Mouse (Mus musculus) hindbrain, embryonic 15.5 days (tissue): Measurements from ENCODE around the gene Glipr1. TPM values are rescaled to one million over a fixed set of nuclear protein-coding genes. Genes with fewer than 3 reads are reported as not detected.

Experiments
- ATAC-seq: fragments of 200-750 bp; cut with Nextera tagmentation; 2 replicates; pipeline ENCODE4 v1.8.0; 2017; ENCODE audit warnings: low read depth, moderate number of reproducible peaks, moderate TSS enrichment; ENCODE audit not compliant: low FRiP score
- H3K27ac ChIP-seq: fragments of 300-500 bp; sonication (generic); replicated peaks from 2 replicates; pipeline ENCODE4 v1.5.1; 2015; ENCODE audit warnings: mild to moderate bottlenecking, inconsistent platforms
- H3K27me3 ChIP-seq: fragments of 300-500 bp; sonication (generic); 2 replicates; pipeline ENCODE4 v1.6.1; 2015; ENCODE audit warnings: control low read depth, inconsistent platforms
- H3K36me3 ChIP-seq: fragments of 300-500 bp; sonication (generic); 2 replicates; pipeline ENCODE4 v1.6.1; 2015; ENCODE audit warnings: control low read depth, inconsistent platforms
- H3K4me1 ChIP-seq: fragments of 300-500 bp; sonication (generic); replicated peaks from 2 replicates; pipeline ENCODE4 v1.6.1; 2015; ENCODE audit warnings: control low read depth, inconsistent platforms
- H3K4me2 ChIP-seq: fragments of 300-500 bp; sonication (generic); 2 replicates; pipeline ENCODE4 v1.6.1; 2015; ENCODE audit warnings: moderate library complexity, mild to moderate bottlenecking, inconsistent platforms
- H3K4me3 ChIP-seq: fragments of 300-500 bp; sonication (generic); 2 replicates; pipeline ENCODE4 v1.5.1; 2015; ENCODE audit warnings: mild to moderate bottlenecking, inconsistent platforms
- H3K9ac ChIP-seq: fragments of 300-500 bp; sonication (generic); 2 replicates; pipeline ENCODE4 v1.6.1; 2015; ENCODE audit warnings: inconsistent platforms
- H3K9me3 ChIP-seq: fragments of 300-500 bp; sonication (generic); 2 replicates; pipeline ENCODE4 v1.6.1; 2016; ENCODE audit warnings: control low read depth, inconsistent platforms
- WGBS: fragments of 180-500 bp; shearing (Covaris S2); methylation state at CpG from one replicate; pipeline ENCODE4 v1.1.7; 2015; 5-methylcytosine and 5-hydroxymethylcytosine counted together
- polyA plus RNA-seq: library from polyadenylated mRNA; unstranded; fragments of >200 nt; fragmentation: Nextera tagmentation; extraction: Ambion mirVana; gene quantifications from 2 replicates; pipeline ENCODE4 v1.2.1, GENCODE M21; 2015

The Glipr1 gene
- polyA plus RNA-seq, 1 experiment from 2014 or later, result 0.43 TPM

DNA sequence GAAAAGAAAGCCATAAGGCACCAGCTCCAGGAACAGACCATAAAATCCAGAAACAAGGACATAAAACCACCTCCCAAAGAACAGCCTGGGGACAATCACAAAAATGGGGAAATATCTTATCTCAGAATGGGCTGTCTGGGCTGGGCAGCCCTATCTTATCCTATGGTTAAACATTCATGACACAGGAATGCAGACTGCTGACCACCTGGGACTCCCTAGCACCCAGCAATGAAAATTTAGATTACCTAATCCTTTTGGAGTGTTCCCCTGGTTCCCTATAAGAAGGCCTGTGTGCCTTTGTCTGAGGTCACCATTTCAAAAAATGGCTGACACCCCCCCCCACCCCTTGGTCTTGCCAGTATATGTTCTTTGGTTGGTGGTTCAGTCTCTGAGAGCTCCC, 4.8 kb downstream of the Glipr1 start:
- Histone ChIP-seq H3K27me3 (no peaks in the 10 kb centered on the region), H3K4me2 (no peak overlapping the region), H3K27ac (no peak overlapping the region), H3K4me1 (no peaks in the 10 kb centered on the region), H3K9ac (no peak overlapping the region), H3K4me3 (no peak overlapping the region), H3K9me3 (no peaks in the 10 kb centered on the region), H3K36me3 (no peaks in the 10 kb centered on the region)
- no peak for ATAC-seq

DNA sequence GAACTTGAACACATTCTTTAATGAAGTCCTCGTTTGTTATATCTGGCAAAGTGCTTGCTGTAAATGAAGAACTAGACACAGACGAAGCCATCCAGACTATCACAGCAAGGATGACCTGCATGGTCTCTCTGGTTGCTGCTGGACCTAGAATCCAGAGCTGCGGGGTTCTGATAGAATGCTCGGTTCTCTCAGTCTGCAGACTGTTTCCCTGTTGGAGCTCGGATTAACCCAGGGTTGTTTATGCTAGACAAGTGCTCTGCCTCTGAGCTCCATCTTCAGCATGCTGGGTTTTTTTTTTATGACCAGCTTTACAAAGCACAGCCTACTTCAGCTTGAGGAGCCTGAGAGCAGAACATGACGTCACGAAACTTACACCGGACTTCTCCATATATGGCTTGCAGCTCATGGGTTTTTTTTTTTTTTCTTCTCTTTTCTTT, 5.5 kb downstream of the Glipr1 start:
- Histone ChIP-seq H3K27me3 (no peaks in the 10 kb centered on the region), H3K4me1 (no peaks in the 10 kb centered on the region), H3K36me3 (no peaks in the 10 kb centered on the region), H3K4me2 (no peak overlapping the region), H3K27ac (no peak overlapping the region), H3K4me3 (no peak overlapping the region), H3K9ac (no peak overlapping the region), H3K9me3 (no peaks in the 10 kb centered on the region)
- no peak for ATAC-seq
- 80% methylated on average over 8 of the region's 8 CpGs for WGBS

DNA sequence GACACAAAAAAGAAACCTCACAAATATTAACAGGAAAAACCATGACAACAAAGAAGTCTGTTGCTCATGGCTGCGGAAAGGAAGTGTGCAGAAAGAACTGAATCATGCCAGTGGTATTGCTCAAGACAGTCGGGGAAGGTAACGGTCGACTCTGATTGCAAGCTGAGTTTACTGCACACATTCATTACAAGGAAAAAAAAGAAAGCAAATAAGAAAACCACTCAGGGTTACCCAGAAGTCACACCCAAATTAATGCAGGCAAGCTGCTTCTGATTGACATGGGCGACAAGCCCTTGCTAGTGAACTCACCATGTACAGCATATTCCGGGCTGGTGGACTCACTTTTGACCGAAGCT, 5.9 kb downstream of the Glipr1 start:
- Histone ChIP-seq H3K36me3 (no peaks in the 10 kb centered on the region), H3K4me2 (no peak overlapping the region), H3K4me3 (no peak overlapping the region), H3K4me1 (no peaks in the 10 kb centered on the region), H3K9ac (no peak overlapping the region), H3K27ac (no peak overlapping the region), H3K27me3 (no peaks in the 10 kb centered on the region), H3K9me3 (no peaks in the 10 kb centered on the region)
- ATAC-seq, result no peak
- 92% methylated on average over 7 of the region's 7 CpGs for WGBS

GRCm38 (mm10) chr10:111995803-111996548, 6.5 kb downstream of the Glipr1 start:
- Histone ChIP-seq H3K27ac (no peak overlapping the region), H3K36me3 (no peaks in the 10 kb centered on the region), H3K4me2 (no peak overlapping the region), H3K4me3 (no peak overlapping the region), H3K27me3 (no peaks in the 10 kb centered on the region), H3K4me1 (no peaks in the 10 kb centered on the region), H3K9ac (no peak overlapping the region), H3K9me3 (no peaks in the 10 kb centered on the region)
- WGBS, result 94% methylated on average over 11 of the region's 11 CpGs
- ATAC-seq, result no peak

DNA sequence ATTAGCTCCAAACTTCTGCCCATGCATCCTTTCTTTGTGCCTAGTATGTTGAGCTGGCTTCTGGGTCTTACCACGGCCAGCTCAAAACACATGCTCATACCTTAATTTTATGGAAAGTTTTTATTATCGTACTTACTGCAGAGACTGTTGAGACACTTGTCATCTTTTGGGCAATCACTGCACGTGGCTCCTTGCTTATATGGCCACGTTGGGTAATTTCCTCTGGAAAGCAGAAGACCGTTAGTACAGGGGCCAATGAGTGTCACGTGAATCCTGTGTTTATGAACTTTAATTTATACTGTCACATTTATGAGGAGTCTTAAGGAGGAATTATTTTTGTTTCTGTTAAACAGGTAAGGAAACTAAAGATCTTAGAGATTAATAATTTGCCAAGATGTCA, 16.0 kb downstream of the Glipr1 start:
- H3K27ac ChIP-seq, result no peak overlapping the region
- H3K4me2 ChIP-seq, result no peak overlapping the region
- no peaks in the 10 kb centered on the region for H3K9me3 ChIP-seq
- H3K4me3 ChIP-seq, result no peak overlapping the region
- 96% methylated on average over 6 of the region's 6 CpGs for WGBS
- H3K27me3 ChIP-seq, result no peaks in the 10 kb centered on the region
- ATAC-seq, result no peak
- H3K9ac ChIP-seq, result no peak overlapping the region
- no peaks in the 10 kb centered on the region for H3K4me1 ChIP-seq
- H3K36me3 ChIP-seq, result peaks cover 51% of the 10 kb centered on the region

DNA sequence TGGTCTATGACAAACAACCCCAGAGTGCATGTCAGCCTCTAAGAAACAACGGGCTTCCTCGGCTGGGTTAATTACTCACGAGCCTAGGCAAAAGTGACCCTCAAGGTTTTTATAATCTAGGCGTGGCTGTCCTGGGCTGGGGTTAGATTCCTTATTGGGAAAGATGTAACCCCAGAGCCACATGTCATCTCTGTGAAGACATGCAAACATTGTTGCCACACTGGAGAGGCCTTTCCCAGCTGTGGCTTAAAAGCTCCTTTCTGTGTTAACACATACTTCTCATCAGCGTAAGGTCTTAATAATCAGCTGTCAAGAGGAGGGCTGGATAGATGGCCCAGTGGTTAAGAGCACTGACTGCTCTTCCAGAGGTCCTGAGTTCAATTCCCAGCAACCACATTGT, 19.4 kb downstream of the Glipr1 start:
- H3K9me3 ChIP-seq, result no peaks in the 10 kb centered on the region
- H3K4me2 ChIP-seq, result no peak overlapping the region
- no peak overlapping the region for H3K9ac ChIP-seq
- 92% methylated on average over 5 of the region's 5 CpGs for WGBS
- ATAC-seq, result no peak
- no peaks in the 10 kb centered on the region for H3K4me1 ChIP-seq
- H3K36me3 ChIP-seq, result peaks cover 70% of the 10 kb centered on the region
- no peak overlapping the region for H3K4me3 ChIP-seq
- H3K27me3 ChIP-seq, result no peaks in the 10 kb centered on the region
- H3K27ac ChIP-seq, result no peak overlapping the region

GRCm38 (mm10) chr10:111977584-111977983, 24.8 kb downstream of the Glipr1 start:
- Histone ChIP-seq H3K9me3 (no peaks in the 10 kb centered on the region), H3K9ac (no peak overlapping the region), H3K27me3 (no peaks in the 10 kb centered on the region), H3K4me1 (peaks cover 13% of the 10 kb centered on the region), H3K36me3 (peaks cover 41% of the 10 kb centered on the region), H3K27ac (no peak overlapping the region), H3K4me2 (no peak overlapping the region), H3K4me3 (no peak overlapping the region)
- WGBS, result 41% methylated on average over 5 of the region's 5 CpGs
- ATAC-seq, result no peak

DNA sequence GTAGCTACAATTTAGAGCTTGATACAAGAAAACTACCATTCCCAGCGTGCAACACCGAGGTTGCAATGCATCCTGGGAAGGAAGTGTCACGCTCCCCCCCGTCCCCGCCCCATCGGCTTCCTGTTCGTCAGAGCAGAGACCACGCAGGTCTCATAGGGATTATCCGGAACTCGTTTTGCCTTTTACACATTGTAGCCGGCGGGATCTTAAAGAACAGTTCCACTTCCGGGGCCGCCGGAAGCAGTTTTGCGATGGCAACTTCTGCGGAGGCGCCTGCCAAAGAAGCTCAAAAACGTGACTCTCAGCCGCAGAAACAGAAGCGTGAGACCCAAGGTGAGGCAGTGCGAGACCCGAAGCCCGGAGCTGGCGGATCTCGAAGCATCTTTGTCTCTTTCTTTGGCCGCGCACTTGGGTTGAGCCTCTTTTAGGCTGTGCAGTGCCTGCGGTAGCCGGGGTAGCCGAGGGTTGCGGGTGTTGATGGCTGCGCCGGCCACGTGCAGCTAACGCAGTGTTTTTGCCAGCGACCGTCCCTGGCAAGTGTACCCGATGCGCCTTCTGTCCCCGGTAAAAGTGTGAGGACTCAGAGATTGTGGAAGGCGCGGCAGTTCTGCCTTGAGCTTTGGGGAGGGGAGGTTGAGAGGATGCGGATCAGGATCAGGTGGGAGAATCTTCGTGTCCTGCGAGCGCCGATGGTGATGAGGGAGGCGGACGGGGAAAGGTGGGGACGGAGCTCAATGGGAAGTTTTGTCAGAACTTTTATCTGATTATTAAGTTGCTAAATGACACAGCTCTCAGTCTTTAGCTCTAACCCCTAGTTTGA, 29.7 kb downstream of the Glipr1 start, which contains the start of gene Krr1:
Krr1 (plus strand) TSS at position 123 of the 820 bp plus-strand sequence.
- peak; percentile 98 for ATAC-seq
- Histone ChIP-seq H3K36me3 (peaks cover 10% of the 10 kb centered on the region; the same call in 1 of the 2 replicates), H3K9ac (peak within 1 kb of the TSS; percentile 71), H3K27me3 (no peaks in the 10 kb centered on the region), H3K27ac (peak within 1 kb of the TSS; percentile 77), H3K4me1 (peaks cover 13% of the 10 kb centered on the region), H3K4me2 (peak within 1 kb of the TSS; percentile 75), H3K9me3 (no peaks in the 10 kb centered on the region), H3K4me3 (peak within 1 kb of the TSS; percentile 65)
- under 1% methylated on average over 51 of the region's 51 CpGs for WGBS

DNA sequence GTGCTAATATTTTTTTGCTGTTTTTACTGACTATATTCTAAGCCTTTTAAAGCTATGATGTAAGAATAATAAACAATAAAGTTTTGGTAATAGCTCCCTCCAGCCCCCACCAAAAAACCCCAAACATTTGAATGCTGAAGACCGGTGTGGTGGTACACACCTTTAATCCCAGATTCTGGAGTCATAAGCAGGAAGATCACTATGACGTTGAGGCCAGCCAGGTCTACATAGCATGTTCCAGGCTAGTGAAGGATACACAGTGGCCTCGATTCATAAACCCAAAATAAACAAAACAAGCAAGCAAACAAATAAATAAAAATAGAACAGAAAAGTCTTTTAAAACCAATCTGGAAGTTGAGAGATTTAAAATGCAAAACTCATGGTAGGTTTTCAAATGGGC, 30.5 kb downstream of the Glipr1 start:
- H3K4me3 ChIP-seq, result no peak overlapping the region
- H3K4me1 ChIP-seq, result peaks cover 13% of the 10 kb centered on the region
- H3K9me3 ChIP-seq, result no peaks in the 10 kb centered on the region
- ATAC-seq, result 0 out of 2 replicates have a peak, but pooled peaks have one; percentile 35
- H3K36me3 ChIP-seq, result peaks cover 9% of the 10 kb centered on the region; the same call in 1 of the 2 replicates
- H3K27ac ChIP-seq, result no peak overlapping the region
- no peaks in the 10 kb centered on the region for H3K27me3 ChIP-seq
- no peak overlapping the region for H3K9ac ChIP-seq
- H3K4me2 ChIP-seq, result peak overlapping the region; percentile 41
- 89% methylated on average over 3 of the region's 3 CpGs for WGBS

DNA sequence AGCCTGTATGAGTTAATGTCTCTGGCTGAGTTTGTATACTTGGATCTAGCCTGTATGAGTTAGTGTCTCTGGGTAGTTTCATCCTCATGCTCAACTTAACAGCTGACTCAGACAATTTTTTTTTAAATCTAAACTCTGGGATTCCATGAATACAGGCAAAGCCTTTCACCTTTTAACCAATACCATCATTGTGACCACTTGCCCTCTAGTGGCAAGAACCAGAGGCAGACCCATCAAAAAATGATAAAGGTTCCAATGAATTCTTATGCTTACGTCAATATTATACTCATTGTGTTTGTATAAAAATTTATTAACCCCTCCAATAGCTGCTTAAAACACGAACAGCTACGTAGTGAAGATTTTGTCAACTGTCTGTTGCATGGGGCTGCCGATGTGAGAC, 36.0 kb downstream of the Glipr1 start:
- 59% methylated on average over 4 of the region's 4 CpGs for WGBS
- Histone ChIP-seq H3K4me2 (no peak overlapping the region), H3K4me1 (no peaks in the 10 kb centered on the region), H3K27me3 (no peaks in the 10 kb centered on the region), H3K9me3 (no peaks in the 10 kb centered on the region), H3K9ac (no peak overlapping the region), H3K36me3 (no peaks in the 10 kb centered on the region), H3K4me3 (no peak overlapping the region), H3K27ac (no peak overlapping the region)
- no peak for ATAC-seq

- H3K9ac ChIP-seq, result no peak overlapping the region
- 90% methylated on average over 6 of the region's 6 CpGs for WGBS
- no peaks in the 10 kb centered on the region for H3K27me3 ChIP-seq
- H3K4me3 ChIP-seq, result no peak overlapping the region
- H3K4me2 ChIP-seq, result no peak overlapping the region
- H3K36me3 ChIP-seq, result no peaks in the 10 kb centered on the region
- no peaks in the 10 kb centered on the region for H3K4me1 ChIP-seq
- no peak for ATAC-seq
- no peak overlapping the region for H3K27ac ChIP-seq
- H3K9me3 ChIP-seq, result no peaks in the 10 kb centered on the region
Measured at GRCm38 (mm10) chr10:111960459-111960858, 42.0 kb downstream of the Glipr1 start.

- H3K4me1 ChIP-seq, result no peaks in the 10 kb centered on the region
- ATAC-seq, result no peak
- H3K4me2 ChIP-seq, result no peak overlapping the region
- 87% methylated on average over 2 of the region's 2 CpGs for WGBS
- H3K27ac ChIP-seq, result no peak overlapping the region
- H3K4me3 ChIP-seq, result no peak overlapping the region
- H3K36me3 ChIP-seq, result no peaks in the 10 kb centered on the region
- H3K9me3 ChIP-seq, result no peaks in the 10 kb centered on the region
- no peaks in the 10 kb centered on the region for H3K27me3 ChIP-seq
- H3K9ac ChIP-seq, result no peak overlapping the region
Measured at GRCm38 (mm10) chr10:111959353-111959752, 43.1 kb downstream of the Glipr1 start.
